ENCODE assay signal across 7 mouse cellular contexts in genomic region chr17:12030556-12031160, GRCm38 (mm10).
DNase-seq lines count a peak whose midpoint lies in the region; ATAC-seq and TF ChIP-seq lines count a peak whose summit lies in the region.

No protein-coding gene starts in this region.

- peak; percentile 48 for ATAC-seq in hindbrain, embryonic 11.5 days (ENCODE audit: low FRiP score)
- peak; percentile 16; the same call in 1 of the 2 replicates for ATAC-seq in liver, embryonic 11.5 days (replicated peaks; ENCODE audit: low FRiP score)

- no peaks in the 10 kb centered on the region for H3K9me3 ChIP-seq in CH12.LX (replicated peaks; ENCODE audit: low read length)
- no peaks in the 10 kb centered on the region for H3K9me3 ChIP-seq in hindbrain, embryonic 11.5 days (ENCODE audit: control insufficient read depth, low read length)
- H3K9me3 ChIP-seq in liver, embryonic 11.5 days (ENCODE audit: control insufficient read depth, low read length) = no peaks in the 10 kb centered on the region

- no peak for TF ChIP-seq CTCF in CH12.LX (conservative IDR thresholded peaks at IDR 0.05 in 1 of 2, IDR thresholded peaks at IDR 0.05 in 1 of 2; ENCODE audit: low read depth in 2 of 2, low read length in 2 of 2)

- intact Hi-C loops in gastrocnemius, postnatal 36 days (cut with DNase I) = no loop called here

- WGBS in hindbrain, embryonic 11.5 days = 6% methylated on average over 11 of the region's 11 CpGs
- WGBS in liver, embryonic 11.5 days = 19% methylated on average over 11 of the region's 11 CpGs

- no peak overlapping the region for H3K9ac ChIP-seq in CH12.LX (ENCODE audit: insufficient read depth, low read depth)
- H3K9ac ChIP-seq in hindbrain, embryonic 11.5 days (ENCODE audit: low read depth, low read length) = no peak overlapping the region; the same call in 1 of the 2 replicates
- no peak overlapping the region for H3K9ac ChIP-seq in liver, embryonic 11.5 days (ENCODE audit: low read depth, low read length)

- H3K4me2 ChIP-seq in CH12.LX (ENCODE audit: insufficient read depth, low read depth, poor library complexity, severe bottlenecking) = peak overlapping the region; percentile 94
- H3K4me2 ChIP-seq in hindbrain, embryonic 11.5 days (replicated peaks; ENCODE audit: low read depth, low read length) = peak overlapping the region; percentile 6
- no peak overlapping the region for H3K4me2 ChIP-seq in liver, embryonic 11.5 days

- TF ChIP-seq RAD21 in CH12.LX (IDR thresholded peaks at IDR 0.05; ENCODE audit: low read depth, low read length) = no peak

- no peaks in the 10 kb centered on the region for H3K27me3 ChIP-seq in CH12.LX (replicated peaks)
- no peaks in the 10 kb centered on the region for H3K27me3 ChIP-seq in hindbrain, embryonic 11.5 days (ENCODE audit: control insufficient read depth, insufficient read depth, low read length)
- H3K27me3 ChIP-seq in liver, embryonic 11.5 days (replicated peaks; ENCODE audit: control insufficient read depth, insufficient read depth, low read length) = peaks cover 8% of the 10 kb centered on the region; the same call in 1 of the 2 replicates

- no peaks in the 10 kb centered on the region for H3K79me2 ChIP-seq in CH12.LX (replicated peaks; ENCODE audit: control insufficient read depth, extremely low read depth, insufficient read depth, poor library complexity, severe bottlenecking)

- DNase-seq in 3134 (ENCODE audit: extremely low read depth, insufficient read length, low spot score) = peak; percentile 15
- DNase-seq in CH12.LX (ENCODE audit: extremely low read depth) = peak; percentile 29
- DNase-seq in hindbrain, embryonic 11.5 days (ENCODE audit: low spot score) = peak; percentile 37
- no peak for DNase-seq in liver, embryonic 11.5 days (ENCODE audit: low spot score)
- peak; percentile 40 for DNase-seq in testis, postnatal 10 days (ENCODE audit: low spot score)
- DNase-seq in gastrocnemius, postnatal 36 days = no peak
- DNase-seq in left cerebral cortex, adult 11 months (ENCODE audit: low spot score) = no peak

- TF ChIP-seq POLR2A in CH12.LX (IDR thresholded peaks at IDR 0.05; ENCODE audit: low read depth, low read length) = no peak

- peak overlapping the region in 2 of 3 experiments; percentile 8 to 39 for H3K4me3 ChIP-seq in CH12.LX (replicated peaks in 1 of 3; ENCODE audit: low read depth in 2 of 3, low read length in 2 of 3, poor library complexity in 1 of 3)
- H3K4me3 ChIP-seq in hindbrain, embryonic 11.5 days (ENCODE audit: low read depth, low read length) = no peak overlapping the region
- H3K4me3 ChIP-seq in liver, embryonic 11.5 days (ENCODE audit: low read depth, low read length) = no peak overlapping the region

- dilution Hi-C loops in CH12.LX (cut with MboI; ENCODE audit: extremely low pct_ligation_motif_present, extremely low pct_unique_long_range_greater_than_20kb, low sequenced_read_pairs) = no loop called here

- peak; percentile 40 for TF ChIP-seq EP300 in CH12.LX (IDR thresholded peaks at IDR 0.05; ENCODE audit: low read length)

- in situ Hi-C loops in CH12.LX (cut with MboI; ENCODE audit: low pct_ligation_motif_present, low pct_unique_long_range_greater_than_20kb, low sequenced_read_pairs) = loop anchor here (10.0 kb wide), 1 partner anchor 334 kb away; no protein-coding TSS in a partner anchor

- H3K4me1 ChIP-seq in CH12.LX (ENCODE audit: control insufficient read depth in 1 of 2, insufficient read depth in 2 of 2) = peaks cover 12 to 37% of the 10 kb centered on the region in 2 experiments
- peaks cover 6% of the 10 kb centered on the region; the same call in 1 of the 2 replicates for H3K4me1 ChIP-seq in hindbrain, embryonic 11.5 days (replicated peaks; ENCODE audit: control insufficient read depth, insufficient read depth, low read length)
- H3K4me1 ChIP-seq in liver, embryonic 11.5 days (replicated peaks; ENCODE audit: control insufficient read depth, insufficient read depth, low read length) = no peaks in the 10 kb centered on the region

- no peak overlapping the region for H3K27ac ChIP-seq in CH12.LX (ENCODE audit: insufficient read depth, low read depth)
- peak overlapping the region; percentile 49; the same call in 1 of the 2 replicates for H3K27ac ChIP-seq in hindbrain, embryonic 11.5 days (ENCODE audit: low read depth, low read length)
- H3K27ac ChIP-seq in liver, embryonic 11.5 days (ENCODE audit: low read depth, low read length) = no peak overlapping the region

- peaks cover 0 to 2% of the 10 kb centered on the region in 2 experiments for H3K36me3 ChIP-seq in CH12.LX (replicated peaks in 1 of 2; ENCODE audit: control insufficient read depth in 1 of 2, insufficient read depth in 1 of 2, low read length in 1 of 2)
- H3K36me3 ChIP-seq in hindbrain, embryonic 11.5 days (ENCODE audit: control insufficient read depth, insufficient read depth, low read length) = no peaks in the 10 kb centered on the region
- no peaks in the 10 kb centered on the region for H3K36me3 ChIP-seq in liver, embryonic 11.5 days (ENCODE audit: control insufficient read depth, insufficient read depth, low read length)

TF ChIP-seq in CH12.LX, 34 proteins besides CTCF, POLR2A, EP300 and RAD21:
- TF ChIP-seq MAX (IDR thresholded peaks at IDR 0.05; ENCODE audit: low read length) (peak; percentile 48; the same call in 1 of the 2 replicates), SIN3A (IDR thresholded peaks at IDR 0.05; ENCODE audit: low read length) (no peak), MYC (IDR thresholded peaks at IDR 0.05; ENCODE audit: low read depth, low read length) (0 out of 2 replicates have a peak, but pooled peaks have one; percentile 56)
TF ChIP-seq in CH12.LX: peak in this region for 2.

Comparison
In these comparisons a context has a peak if more than half of its experiments do, and no peak if none do; other contexts are left out.
1. DNase-seq: peak in 3134 (single experiment), CH12.LX (single experiment), hindbrain, embryonic 11.5 days (single experiment) and testis, postnatal 10 days (single experiment); none in liver, embryonic 11.5 days (single experiment), gastrocnemius, postnatal 36 days (0 of 2) and left cerebral cortex, adult 11 months (single experiment).
2. H3K4me3 ChIP-seq: peak in CH12.LX (2 of 3); none in hindbrain, embryonic 11.5 days (single experiment) and liver, embryonic 11.5 days (single experiment).